Mouse (Mus musculus) inflammation-experienced regulatory T-cells, adult 16 weeks (primary cell): ENCODE results near the gene Ppy. TPM values are rescaled to one million over a fixed set of nuclear protein-coding genes. Genes with fewer than 3 reads are reported as not detected.

Experiments
- polyA plus RNA-seq: library from polyadenylated mRNA; unstranded; fragments of 100-300 nt; shearing (Covaris generic); gene quantifications from one replicate; pipeline ENCODE4 v1.2.1, GENCODE M21; 2017

The Ppy gene
- polyA plus RNA-seq, result not detected

DNA sequence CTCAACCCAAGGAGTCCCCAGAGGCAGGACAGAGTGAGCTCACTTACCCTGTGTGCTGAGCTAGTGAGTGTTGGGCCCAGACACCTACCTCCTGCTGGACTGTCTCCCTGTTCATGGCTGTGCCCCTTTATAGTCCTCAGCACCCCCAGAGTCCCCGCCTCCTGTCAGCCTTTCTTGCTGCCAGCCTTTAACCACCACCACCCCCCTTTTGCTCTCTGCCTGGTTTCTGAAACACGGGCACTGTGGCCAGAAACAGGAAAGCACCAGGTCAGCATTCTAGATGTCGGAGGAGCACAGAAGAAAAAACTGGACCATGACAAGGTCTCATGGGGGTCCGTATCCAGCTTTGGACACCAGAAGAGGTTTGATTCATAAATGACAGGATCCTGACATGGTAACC lies at the start of gene Ppy:
Gene Ppy (minus strand): TSS at position 101 of the 400 bp plus-strand sequence.

DNA sequence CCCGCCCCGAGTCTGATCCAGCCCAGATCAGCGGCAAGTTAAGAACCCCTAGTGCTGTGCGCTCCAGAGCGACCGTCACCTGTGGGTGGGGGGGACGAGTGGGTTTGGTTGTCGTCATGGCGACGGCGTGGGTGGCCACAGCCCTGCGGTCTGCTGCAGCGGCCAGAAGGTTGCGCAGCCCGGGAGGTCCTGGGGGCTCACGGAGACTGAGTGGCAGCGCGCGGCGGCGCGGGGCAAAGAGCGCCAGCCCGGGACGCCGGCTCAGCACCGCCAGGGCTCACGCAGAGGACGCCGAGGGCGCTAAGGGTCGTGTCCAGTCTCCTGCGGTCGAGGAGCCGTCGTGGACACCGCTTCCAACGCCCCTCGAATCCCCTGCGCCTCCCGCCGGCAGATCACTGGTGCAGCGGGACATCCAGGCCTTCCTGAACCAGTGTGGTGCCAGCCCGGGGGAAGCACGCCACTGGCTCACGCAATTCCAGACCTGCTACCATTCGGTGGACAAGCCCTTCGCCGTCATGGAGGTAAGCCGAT lies 44.4 kb upstream of the Ppy start, which contains the start of gene Nags:
Gene Nags (plus strand): TSS at position 43 of the 531 bp plus-strand sequence.

DNA sequence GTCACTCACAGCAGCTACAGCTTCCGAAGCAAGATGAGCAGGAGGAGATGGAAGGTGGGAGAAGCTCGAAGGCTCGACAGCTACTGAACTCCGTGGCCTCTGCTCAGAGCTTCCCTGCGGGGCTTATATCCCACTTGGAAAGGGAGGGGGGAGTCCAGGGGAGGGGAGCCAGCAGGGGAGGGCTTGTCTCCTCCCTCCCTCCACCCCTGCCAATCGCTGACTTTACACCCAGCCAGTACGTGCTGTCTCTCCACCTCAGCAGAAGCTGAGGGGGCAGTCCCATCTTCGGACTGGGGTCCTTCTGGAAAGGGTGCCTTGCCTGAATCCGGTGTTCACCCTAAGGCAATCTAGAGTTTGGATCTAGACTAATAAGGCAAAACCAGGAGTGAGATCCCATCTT lies 6.6 kb upstream of the Ppy start, which contains the start of gene Pyy:
Gene Pyy (minus strand): TSS at position 101 of the 400 bp plus-strand sequence.

DNA sequence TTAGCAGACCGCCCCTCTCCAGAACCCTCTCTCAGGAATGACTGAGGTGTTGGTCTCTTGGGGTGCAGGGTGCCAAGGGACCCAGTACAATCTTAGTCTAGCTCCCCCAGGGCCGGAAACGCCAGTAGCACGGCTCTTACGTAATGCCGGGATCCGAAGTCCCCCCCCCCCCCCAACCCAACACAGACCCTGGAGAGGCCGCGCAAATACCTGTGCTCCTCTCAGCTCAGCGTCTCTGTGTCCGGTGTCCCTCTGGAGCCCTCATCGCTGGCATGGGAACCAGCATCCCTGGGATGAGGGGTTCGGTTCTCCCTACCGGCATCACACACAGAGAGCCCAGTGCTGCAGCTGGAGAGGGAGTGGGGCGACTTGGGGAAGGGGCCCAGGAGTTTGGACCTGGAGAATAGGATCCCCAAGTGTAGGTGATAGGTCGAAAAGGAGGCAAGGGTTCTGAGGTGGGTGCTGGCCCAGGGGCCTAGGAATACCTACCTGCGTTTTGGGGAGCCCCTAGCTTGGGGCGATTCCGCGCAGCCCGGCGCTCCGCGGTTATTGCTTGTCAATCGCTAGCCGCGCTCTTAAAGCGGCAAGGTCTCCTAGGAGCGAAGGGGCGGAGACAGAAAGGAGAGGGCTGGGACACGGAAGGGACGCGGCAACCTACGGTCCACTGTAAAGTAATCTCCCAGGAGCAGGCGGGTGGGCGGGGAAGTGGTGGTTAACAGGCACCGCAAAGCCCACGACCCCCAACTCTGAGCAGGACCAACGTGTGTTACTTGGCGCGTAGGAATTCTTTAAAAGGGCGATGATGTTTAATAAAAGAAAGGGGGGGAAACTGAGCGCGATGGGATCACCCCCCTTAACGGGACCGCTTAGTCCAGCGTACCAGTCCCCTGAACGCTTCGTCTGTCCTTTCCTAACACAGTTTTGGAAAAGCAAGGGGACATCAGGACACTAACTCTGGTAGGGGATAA lies 12.9 kb downstream of the Ppy start, which contains the start of gene Mpp2:
Gene Mpp2 (minus strand): TSS at position 585 of the 968 bp plus-strand sequence.

Other genes with a start within 250 kb of the Ppy start
- not detected for gene Meox1, start 206.9 kb downstream of the Ppy start, polyA plus RNA-seq
- not detected for gene Sost, start 134.3 kb downstream of the Ppy start, polyA plus RNA-seq
- not detected for gene Cfap97d1, start 117.0 kb downstream of the Ppy start, polyA plus RNA-seq
- gene Dusp3, start 114.3 kb downstream of the Ppy start, polyA plus RNA-seq, result 0.60 TPM
- gene Mpp3, start 72.9 kb downstream of the Ppy start, polyA plus RNA-seq, result not detected
- not detected for gene Cd300lg, start 59.8 kb downstream of the Ppy start, polyA plus RNA-seq
- gene Mpp2, start 12.8 kb downstream of the Ppy start, polyA plus RNA-seq, result 6.2 TPM
- not detected for gene Pyy, start 6.5 kb upstream of the Ppy start, polyA plus RNA-seq
- gene Nags, start 44.2 kb upstream of the Ppy start, polyA plus RNA-seq, result not detected
- 18.5 TPM for gene Tmem101, start 55.1 kb upstream of the Ppy start, polyA plus RNA-seq
- gene Lsm12, start 84.0 kb upstream of the Ppy start, polyA plus RNA-seq, result 56.8 TPM
- gene G6pc3, start 88.3 kb upstream of the Ppy start, polyA plus RNA-seq, result 50.3 TPM
- 20.1 TPM for gene Hdac5, start 128.8 kb upstream of the Ppy start, polyA plus RNA-seq
- 1.9 TPM for gene BC030867, start 147.6 kb upstream of the Ppy start, polyA plus RNA-seq
- not detected for gene Asb16, start 167.4 kb upstream of the Ppy start, polyA plus RNA-seq
- gene Tmub2, start 183.6 kb upstream of the Ppy start, polyA plus RNA-seq, result 69.7 TPM
- 8.1 TPM for gene Atxn7l3, start 195.3 kb upstream of the Ppy start, polyA plus RNA-seq
- 112 TPM for gene Ubtf, start 218.4 kb upstream of the Ppy start, polyA plus RNA-seq